Mouse (Mus musculus): ENCODE measurements at regions not wholly inside any gene's neighbourhood (a gene's known extent, or its start where the extent isn't known, plus 50 kb on each side); places are given as distances from the start of the nearest gene placed in this dataset.

DNA sequence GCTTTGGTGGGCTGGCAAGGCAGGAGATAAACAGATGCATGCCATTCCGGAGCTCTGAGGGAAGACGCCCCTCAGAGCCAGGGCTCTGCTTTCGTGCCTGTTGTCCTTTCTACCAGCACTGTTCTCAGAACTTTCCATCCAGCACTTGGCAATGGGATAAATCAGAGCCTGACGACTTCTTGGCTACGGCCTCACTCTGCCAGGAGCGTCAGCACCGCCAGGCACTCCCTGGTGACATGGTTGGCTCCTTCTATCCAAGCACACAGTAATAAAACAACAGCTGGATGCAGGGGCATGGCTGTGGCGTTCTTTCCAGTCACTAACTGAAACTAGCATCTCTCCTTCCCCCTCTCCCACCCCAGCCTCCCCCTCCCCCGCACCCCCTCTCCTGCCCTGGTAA is 215.4 kb downstream of the Ly86 start:
- peaks cover 32% of the 10 kb centered on the region for H3K4me1 ChIP-seq (ENCODE audit: insufficient read depth, low read length)
- no peak overlapping the region for H3K4me3 ChIP-seq (ENCODE audit: low read length)
- no peak overlapping the region for H3K27ac ChIP-seq (ENCODE audit: low read length)
- WGBS: 22% methylated on average over 9 of the region's 9 CpGs
- H3K27me3 ChIP-seq (ENCODE audit: insufficient read depth, low read length): no peaks in the 10 kb centered on the region
- peak overlapping the region; percentile 20; the same call in 1 of the 2 replicates for H3K4me2 ChIP-seq (replicated peaks; ENCODE audit: low read depth, low read length)
- ATAC-seq (ENCODE audit: low FRiP score, low TSS enrichment): no peak
- H3K9ac ChIP-seq (replicated peaks; ENCODE audit: low read length): no peak overlapping the region
- H3K9me3 ChIP-seq (ENCODE audit: low read length): no peaks in the 10 kb centered on the region
- no peaks in the 10 kb centered on the region for H3K36me3 ChIP-seq (ENCODE audit: insufficient read depth, low read length)

DNA sequence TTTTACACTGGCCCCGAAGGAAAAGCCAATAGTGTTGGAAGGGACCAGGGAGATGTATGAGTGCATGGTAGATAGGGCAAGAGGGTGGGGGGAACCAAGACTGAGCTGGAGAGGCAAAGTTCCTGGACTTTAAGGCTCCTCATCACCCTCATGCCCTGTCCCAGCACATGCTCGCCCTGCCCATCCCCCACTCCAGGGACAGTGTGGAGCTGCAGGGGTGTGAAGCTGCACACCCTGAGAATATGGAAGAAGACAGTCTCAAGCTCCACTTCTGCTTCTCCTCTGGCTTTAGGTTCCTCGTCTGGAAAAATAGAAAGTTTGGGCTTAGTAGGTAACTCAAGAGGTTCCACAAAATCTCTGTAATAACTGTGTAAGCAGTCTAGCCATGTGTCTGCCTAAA is 215.8 kb downstream of the Ly86 start:
- Histone ChIP-seq H3K9me3 (ENCODE audit: low read length) (no peaks in the 10 kb centered on the region), H3K4me2 (replicated peaks; ENCODE audit: low read depth, low read length) (no peak overlapping the region), H3K4me1 (ENCODE audit: insufficient read depth, low read length) (peaks cover 32% of the 10 kb centered on the region), H3K36me3 (ENCODE audit: insufficient read depth, low read length) (no peaks in the 10 kb centered on the region), H3K9ac (replicated peaks; ENCODE audit: low read length) (no peak overlapping the region), H3K27me3 (ENCODE audit: insufficient read depth, low read length) (no peaks in the 10 kb centered on the region), H3K27ac (ENCODE audit: low read length) (no peak overlapping the region), H3K4me3 (ENCODE audit: low read length) (no peak overlapping the region)
- ATAC-seq (ENCODE audit: low FRiP score, low TSS enrichment): peak; percentile 47; the same call in 1 of the 2 replicates
- WGBS: 18% methylated on average over 3 of the region's 3 CpGs

DNA sequence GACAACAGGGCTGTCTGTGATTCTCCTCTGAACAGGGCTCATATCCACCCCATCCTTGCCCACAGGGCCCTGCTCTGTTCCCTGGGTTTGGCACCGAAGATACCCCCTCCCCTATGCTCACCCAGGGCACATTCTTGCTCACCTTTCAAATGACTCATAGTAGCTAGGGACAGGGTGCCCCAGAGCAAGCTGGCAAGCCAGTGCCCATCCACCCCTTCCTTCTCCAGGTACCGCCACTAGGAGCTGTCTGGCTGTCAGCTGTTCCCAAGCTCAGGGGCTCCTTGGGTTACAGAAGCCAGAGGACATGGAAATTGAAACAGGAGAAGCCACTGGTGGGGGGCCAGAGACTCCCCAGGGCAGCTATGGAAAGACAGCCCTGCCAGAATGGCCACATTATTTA is 216.4 kb downstream of the Ly86 start:
- no peak overlapping the region for H3K4me2 ChIP-seq (replicated peaks; ENCODE audit: low read depth, low read length)
- H3K4me3 ChIP-seq (ENCODE audit: low read length): no peak overlapping the region
- H3K36me3 ChIP-seq (ENCODE audit: insufficient read depth, low read length): no peaks in the 10 kb centered on the region
- no peak overlapping the region for H3K27ac ChIP-seq (ENCODE audit: low read length)
- no peaks in the 10 kb centered on the region for H3K27me3 ChIP-seq (ENCODE audit: insufficient read depth, low read length)
- no peak overlapping the region for H3K9ac ChIP-seq (replicated peaks; ENCODE audit: low read length)
- peak; percentile 41; the same call in 1 of the 2 replicates for ATAC-seq (ENCODE audit: low FRiP score, low TSS enrichment)
- H3K4me1 ChIP-seq (ENCODE audit: insufficient read depth, low read length): peaks cover 32% of the 10 kb centered on the region
- H3K9me3 ChIP-seq (ENCODE audit: low read length): no peaks in the 10 kb centered on the region
- WGBS: 33% methylated on average over 2 of the region's 2 CpGs

DNA sequence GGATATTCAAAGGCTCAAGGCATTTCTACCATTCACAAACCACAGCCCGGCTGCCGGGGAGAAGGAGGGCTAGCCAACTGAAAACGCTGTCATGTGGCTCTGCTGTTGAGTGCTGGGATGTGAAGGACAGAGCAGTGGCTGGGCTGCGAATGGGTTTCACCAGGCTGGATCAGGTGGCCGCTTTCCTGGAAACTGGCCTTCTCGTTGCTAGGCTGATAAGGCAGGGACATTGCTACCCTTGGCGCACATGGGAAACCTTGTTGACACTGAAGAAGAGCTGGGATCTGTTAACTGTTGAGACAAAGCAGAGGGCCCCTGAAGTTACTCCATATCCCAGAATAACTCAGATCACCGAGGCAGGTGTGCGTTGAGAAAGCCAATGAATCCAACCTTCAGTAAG is 216.1 kb upstream of the Rreb1 start:
- Histone ChIP-seq H3K9me3 (ENCODE audit: low read length) (no peaks in the 10 kb centered on the region), H3K4me3 (ENCODE audit: low read length) (no peak overlapping the region), H3K27me3 (ENCODE audit: insufficient read depth, low read length) (no peaks in the 10 kb centered on the region), H3K4me1 (ENCODE audit: insufficient read depth, low read length) (peaks cover 32% of the 10 kb centered on the region), H3K27ac (ENCODE audit: low read length) (no peak overlapping the region; the same call in 1 of the 2 replicates), H3K4me2 (replicated peaks; ENCODE audit: low read depth, low read length) (no peak overlapping the region), H3K36me3 (ENCODE audit: insufficient read depth, low read length) (no peaks in the 10 kb centered on the region), H3K9ac (replicated peaks; ENCODE audit: low read length) (no peak overlapping the region)
- ATAC-seq (ENCODE audit: low FRiP score, low TSS enrichment): no peak
- 40% methylated on average over 9 of the region's 9 CpGs for WGBS

DNA sequence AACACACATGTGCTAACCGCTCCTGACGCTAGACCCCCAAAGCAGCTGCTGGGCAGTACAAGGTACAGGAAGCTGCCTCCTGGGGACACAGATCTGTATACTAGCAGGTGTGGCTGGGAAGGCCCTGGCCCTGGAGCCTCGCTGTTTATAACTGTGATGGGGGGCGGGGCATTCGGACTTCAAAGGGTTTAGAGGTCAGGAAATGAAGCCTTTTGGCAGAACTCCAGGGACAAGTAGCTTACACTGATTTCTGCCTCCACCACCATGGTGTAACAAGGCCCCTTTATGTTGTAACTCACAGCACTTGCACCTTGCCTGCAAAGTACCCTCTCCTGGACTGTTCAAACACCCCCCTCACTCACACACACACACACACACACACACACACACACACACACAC is 215.5 kb upstream of the Rreb1 start:
- Histone ChIP-seq H3K4me2 (replicated peaks; ENCODE audit: low read depth, low read length) (no peak overlapping the region), H3K4me1 (ENCODE audit: insufficient read depth, low read length) (peaks cover 32% of the 10 kb centered on the region), H3K4me3 (ENCODE audit: low read length) (no peak overlapping the region), H3K27me3 (ENCODE audit: insufficient read depth, low read length) (no peaks in the 10 kb centered on the region), H3K9ac (replicated peaks; ENCODE audit: low read length) (no peak overlapping the region), H3K27ac (ENCODE audit: low read length) (no peak overlapping the region), H3K36me3 (ENCODE audit: insufficient read depth, low read length) (no peaks in the 10 kb centered on the region), H3K9me3 (ENCODE audit: low read length) (no peaks in the 10 kb centered on the region)
- peak; percentile 62 for ATAC-seq (ENCODE audit: low FRiP score, low TSS enrichment)
- WGBS: 11% methylated on average over 5 of the region's 5 CpGs

DNA sequence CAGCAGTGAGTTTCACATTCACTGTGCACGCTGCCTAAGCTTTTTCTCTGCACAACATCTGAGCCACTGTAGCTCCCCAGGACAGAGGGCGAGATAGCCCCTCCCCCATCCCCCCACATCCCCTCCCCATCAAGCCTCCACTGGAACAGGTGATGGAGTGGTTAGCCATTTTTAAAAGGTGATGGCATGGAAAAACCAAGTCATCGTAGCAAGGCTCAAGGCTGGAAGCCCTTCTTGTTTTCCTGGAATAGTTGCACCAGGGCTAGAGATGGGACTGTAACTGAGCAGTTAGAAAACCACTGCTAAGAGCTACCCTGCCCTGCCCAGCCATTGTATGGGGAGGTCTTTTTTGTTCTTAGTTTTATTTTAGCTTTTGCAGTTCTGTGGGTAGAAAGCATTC is 209.1 kb upstream of the Rreb1 start:
- no peak overlapping the region for H3K4me2 ChIP-seq (replicated peaks; ENCODE audit: low read depth, low read length)

DNA sequence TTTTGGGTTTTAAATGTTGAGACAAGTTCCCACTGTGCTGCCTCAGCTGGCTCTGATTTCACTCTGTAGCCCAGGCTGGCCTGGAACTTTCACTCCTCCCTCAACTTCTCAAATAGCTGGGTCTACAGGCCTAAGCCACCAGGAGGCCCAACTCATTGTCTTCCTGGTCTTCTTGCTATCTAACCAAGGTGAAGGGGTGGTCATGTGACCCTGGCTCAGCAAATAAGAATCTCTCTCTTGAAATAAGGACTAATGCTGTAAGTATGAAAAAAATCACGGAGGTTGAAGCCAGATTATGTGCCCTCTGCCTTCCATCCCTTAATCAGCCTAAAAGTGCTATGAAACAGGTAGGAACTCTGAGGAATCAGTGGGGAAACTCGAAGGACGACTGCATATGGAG is 208.7 kb upstream of the Rreb1 start:
- Histone ChIP-seq H3K36me3 (ENCODE audit: insufficient read depth, low read length) (no peaks in the 10 kb centered on the region), H3K27ac (ENCODE audit: low read length) (no peak overlapping the region), H3K9ac (replicated peaks; ENCODE audit: low read length) (no peak overlapping the region), H3K27me3 (ENCODE audit: insufficient read depth, low read length) (no peaks in the 10 kb centered on the region), H3K4me2 (replicated peaks; ENCODE audit: low read depth, low read length) (no peak overlapping the region), H3K4me1 (ENCODE audit: insufficient read depth, low read length) (no peaks in the 10 kb centered on the region), H3K9me3 (ENCODE audit: low read length) (no peaks in the 10 kb centered on the region), H3K4me3 (ENCODE audit: low read length) (no peak overlapping the region)
- WGBS: 88% methylated on average over 3 of the region's 3 CpGs
- ATAC-seq (ENCODE audit: low FRiP score, low TSS enrichment): no peak

More for the DNA sequence above, 209.1 kb upstream of the Rreb1 start:
- Histone ChIP-seq H3K9me3 (ENCODE audit: low read length) (no peaks in the 10 kb centered on the region), H3K36me3 (ENCODE audit: insufficient read depth, low read length) (no peaks in the 10 kb centered on the region), H3K4me1 (ENCODE audit: insufficient read depth, low read length) (no peaks in the 10 kb centered on the region), H3K4me3 (ENCODE audit: low read length) (no peak overlapping the region), H3K27me3 (ENCODE audit: insufficient read depth, low read length) (no peaks in the 10 kb centered on the region), H3K27ac (ENCODE audit: low read length) (no peak overlapping the region), H3K9ac (replicated peaks; ENCODE audit: low read length) (no peak overlapping the region)
- WGBS: 72% methylated on average over 3 of the region's 3 CpGs
- no peak for ATAC-seq (ENCODE audit: low FRiP score, low TSS enrichment)

DNA sequence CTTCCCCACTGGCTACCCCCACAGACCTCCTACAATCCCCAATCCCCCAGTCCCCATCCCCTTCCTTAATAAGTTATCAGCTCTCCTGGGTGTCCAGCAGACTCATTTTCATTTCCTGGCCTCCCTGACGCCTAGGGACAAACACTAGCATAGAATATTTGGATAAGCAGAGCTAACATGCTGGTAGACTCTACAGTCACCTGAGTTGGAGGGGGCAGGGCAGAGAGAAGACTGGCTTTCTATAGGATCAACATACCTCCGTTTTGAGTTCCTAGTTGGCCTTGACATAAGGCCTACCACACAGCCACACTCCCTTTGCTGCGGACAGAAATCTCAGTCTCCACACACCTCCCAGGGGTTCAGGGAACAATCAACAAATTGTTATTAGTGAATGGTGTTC is 205.2 kb upstream of the Rreb1 start:
- Histone ChIP-seq H3K36me3 (ENCODE audit: insufficient read depth, low read length) (no peaks in the 10 kb centered on the region), H3K4me1 (ENCODE audit: insufficient read depth, low read length) (peaks cover 6% of the 10 kb centered on the region; the same call in 1 of the 2 replicates), H3K9ac (replicated peaks; ENCODE audit: low read length) (no peak overlapping the region), H3K4me2 (replicated peaks; ENCODE audit: low read depth, low read length) (no peak overlapping the region), H3K9me3 (ENCODE audit: low read length) (no peaks in the 10 kb centered on the region), H3K27me3 (ENCODE audit: insufficient read depth, low read length) (no peaks in the 10 kb centered on the region), H3K27ac (ENCODE audit: low read length) (no peak overlapping the region), H3K4me3 (ENCODE audit: low read length) (no peak overlapping the region)
- 58% methylated on average over 3 of the region's 3 CpGs for WGBS
- ATAC-seq (ENCODE audit: low FRiP score, low TSS enrichment): no peak

DNA sequence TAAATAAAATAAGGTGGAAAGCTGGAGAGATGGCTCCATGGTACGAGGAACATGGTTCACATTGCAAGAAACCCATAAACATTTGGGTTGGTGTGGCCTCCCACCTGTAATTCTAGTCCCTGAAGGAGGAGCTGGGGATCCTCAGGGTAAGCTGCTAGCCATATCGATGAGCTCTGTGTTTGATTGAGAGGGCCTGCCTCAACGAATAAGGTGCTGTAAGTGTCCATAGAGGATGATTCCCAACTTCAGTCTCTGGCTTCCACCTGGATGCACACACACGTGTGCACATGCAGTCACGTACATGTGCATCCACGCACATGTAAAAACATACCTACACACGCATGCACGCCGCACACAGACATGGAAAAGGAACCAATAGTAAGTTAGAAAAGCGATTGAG is 199.0 kb upstream of the Rreb1 start:
- Histone ChIP-seq H3K9me3 (ENCODE audit: low read length) (no peaks in the 10 kb centered on the region), H3K27ac (ENCODE audit: low read length) (no peak overlapping the region), H3K4me3 (ENCODE audit: low read length) (no peak overlapping the region), H3K27me3 (ENCODE audit: insufficient read depth, low read length) (no peaks in the 10 kb centered on the region), H3K9ac (replicated peaks; ENCODE audit: low read length) (no peak overlapping the region), H3K4me1 (ENCODE audit: insufficient read depth, low read length) (peaks cover 12% of the 10 kb centered on the region; the same call in 1 of the 2 replicates), H3K36me3 (ENCODE audit: insufficient read depth, low read length) (no peaks in the 10 kb centered on the region), H3K4me2 (replicated peaks; ENCODE audit: low read depth, low read length) (no peak overlapping the region)
- no peak for ATAC-seq (ENCODE audit: low FRiP score, low TSS enrichment)
- 87% methylated on average over 10 of the region's 10 CpGs for WGBS

DNA sequence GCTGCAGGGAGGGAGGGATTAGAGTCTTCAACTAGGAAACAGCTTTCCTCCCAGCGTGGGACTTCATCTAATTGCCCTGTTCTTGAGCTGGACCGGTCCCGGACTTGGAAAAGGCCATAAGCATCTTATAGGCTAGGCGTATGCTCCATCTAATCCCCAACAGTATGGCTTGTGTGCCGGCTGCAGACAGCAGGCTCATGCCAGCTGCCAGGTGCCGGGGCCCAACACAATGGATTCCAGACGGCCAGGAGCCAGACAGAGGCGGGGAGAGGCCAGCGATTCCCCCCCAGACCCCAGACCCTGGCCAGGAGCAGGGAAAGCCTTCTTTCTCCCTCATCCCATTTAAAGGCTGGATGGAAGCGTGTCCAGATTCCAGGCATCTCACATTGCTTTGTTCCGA is 198.4 kb upstream of the Rreb1 start:
- 52% methylated on average over 11 of the region's 11 CpGs for WGBS
- H3K27me3 ChIP-seq (ENCODE audit: insufficient read depth, low read length): no peaks in the 10 kb centered on the region
- H3K9me3 ChIP-seq (ENCODE audit: low read length): no peaks in the 10 kb centered on the region
- no peak overlapping the region for H3K27ac ChIP-seq (ENCODE audit: low read length)
- H3K4me1 ChIP-seq (ENCODE audit: insufficient read depth, low read length): peaks cover 12% of the 10 kb centered on the region; the same call in 1 of the 2 replicates
- ATAC-seq (ENCODE audit: low FRiP score, low TSS enrichment): no peak
- H3K4me3 ChIP-seq (ENCODE audit: low read length): no peak overlapping the region
- no peak overlapping the region for H3K9ac ChIP-seq (replicated peaks; ENCODE audit: low read length)
- no peaks in the 10 kb centered on the region for H3K36me3 ChIP-seq (ENCODE audit: insufficient read depth, low read length)
- no peak overlapping the region for H3K4me2 ChIP-seq (replicated peaks; ENCODE audit: low read depth, low read length)
